Mouse (Mus musculus) CH12.LX (cell line): ENCODE results near the gene Gm12184. TPM values are rescaled to one million over a fixed set of nuclear protein-coding genes. Genes with fewer than 3 reads are reported as not detected.

ENCODE experiments used
- DNase-seq: peaks from one replicate; pipeline ENCODE4 v3.0.0-alpha.2; 2013; ENCODE audit errors: extremely low read depth
- H3K27ac ChIP-seq: 2 replicates; pipeline ENCODE4 v1.5.1; 2012; ENCODE audit warnings: low read depth, mild to moderate bottlenecking, control low read depth, moderate library complexity; ENCODE audit not compliant: insufficient read depth
- H3K27me3 ChIP-seq: replicated peaks from 2 replicates; pipeline ENCODE3; 2012; ENCODE audit warnings: inconsistent platforms
- H3K36me3 ChIP-seq, 2 experiments: replicated peaks in 1 of 2; 2 replicates each; pipeline versions ENCODE3 to v1.6.1; 2012; ENCODE audit warnings: inconsistent platforms in 1 of 2, low read length in 1 of 2, mild to moderate bottlenecking in 1 of 2, mixed read lengths in 1 of 2, moderate library complexity in 1 of 2; ENCODE audit not compliant: control insufficient read depth in 1 of 2, insufficient read depth in 1 of 2
- H3K4me1 ChIP-seq, 2 experiments: 2 replicates each; pipeline ENCODE4 v1.6.1; 2012; ENCODE audit warnings: inconsistent platforms in 1 of 2, moderate library complexity in 1 of 2; ENCODE audit not compliant: insufficient read depth in 2 of 2, control insufficient read depth in 1 of 2
- H3K4me2 ChIP-seq: 2 replicates; pipeline ENCODE4 v1.6.1; 2012; ENCODE audit warnings: low read depth, mild to moderate bottlenecking, control low read depth; ENCODE audit not compliant: poor library complexity, insufficient read depth, severe bottlenecking
- H3K4me3 ChIP-seq, 3 experiments: fragments of 150-350 bp in 1 of 3; sonication (generic) in 1 of 3; replicated peaks in 1 of 3; 2 replicates each; pipeline versions ENCODE3 to v1.5.1; 2011 to 2012; ENCODE audit warnings: low read depth in 2 of 3, low read length in 2 of 3, mild to moderate bottlenecking in 2 of 3, moderate library complexity in 2 of 3, control low read depth in 1 of 3, improper control_type of control experiment in 1 of 3, inconsistent platforms in 1 of 3, mixed read lengths in 1 of 3; ENCODE audit not compliant: poor library complexity in 1 of 3
- H3K79me2 ChIP-seq: replicated peaks from 2 replicates; pipeline ENCODE4 v1.6.1; 2012; ENCODE audit warnings: mild to moderate bottlenecking, moderate library complexity; ENCODE audit not compliant: control insufficient read depth, poor library complexity, insufficient read depth, severe bottlenecking; ENCODE audit errors: extremely low read depth
- H3K9ac ChIP-seq: 2 replicates; pipeline ENCODE4 v1.6.1; 2012; ENCODE audit warnings: low read depth, mild to moderate bottlenecking, control low read depth, moderate library complexity; ENCODE audit not compliant: insufficient read depth
- H3K9me3 ChIP-seq: replicated peaks from 2 replicates; pipeline ENCODE3; 2012; ENCODE audit warnings: low read length, inconsistent platforms, mixed read lengths
- BHLHE40 ChIP-seq: IDR thresholded peaks from 2 replicates; pipeline ENCODE4 v1.6.1; 2011; ENCODE audit warnings: mild to moderate bottlenecking, low read depth, low read length, improper control_type of control experiment
- CHD1 ChIP-seq: IDR thresholded peaks from 2 replicates; pipeline ENCODE4 v1.6.1; 2012; ENCODE audit warnings: low read depth, low read length, improper control_type of control experiment, inconsistent platforms
- CHD2 ChIP-seq: IDR thresholded peaks from 2 replicates; pipeline ENCODE4 v1.6.1; 2011; ENCODE audit warnings: low read length, improper control_type of control experiment
- CTCF ChIP-seq, 2 experiments: IDR thresholded peaks in 1 of 2; conservative IDR thresholded peaks in 1 of 2; 2 replicates each; pipeline ENCODE4 v1.5.1; 2011 to 2012; ENCODE audit warnings: low read depth in 2 of 2, low read length in 2 of 2, improper control_type of control experiment in 1 of 2, inconsistent platforms in 1 of 2, mild to moderate bottlenecking in 1 of 2, moderate library complexity in 1 of 2
- E2F4 ChIP-seq: IDR thresholded peaks from 2 replicates; pipeline ENCODE4 v1.6.1; 2011; ENCODE audit warnings: low read depth, low read length, improper control_type of control experiment; ENCODE audit not compliant: insufficient replicate concordance
- ELF1 ChIP-seq: IDR thresholded peaks from 2 replicates; pipeline ENCODE4 v1.6.1; 2014; ENCODE audit warnings: low read depth, mild to moderate bottlenecking, inconsistent platforms, low read length, improper control_type of control experiment
- ETS1 ChIP-seq: conservative IDR thresholded peaks from 2 replicates; pipeline ENCODE4 v1.6.1; 2012; ENCODE audit warnings: low read depth, mild to moderate bottlenecking, inconsistent platforms, low read length, improper control_type of control experiment, moderate library complexity
- GABPA ChIP-seq: IDR thresholded peaks from 2 replicates; pipeline ENCODE4 v1.6.1; 2012; ENCODE audit warnings: low read depth, low read length, improper control_type of control experiment, inconsistent platforms; ENCODE audit not compliant: insufficient replicate concordance
- IRF4 ChIP-seq: IDR thresholded peaks from 2 replicates; pipeline ENCODE4 v1.6.1; 2014; ENCODE audit warnings: low read depth, mild to moderate bottlenecking, inconsistent platforms, low read length, improper control_type of control experiment
- JUND ChIP-seq: conservative IDR thresholded peaks from 2 replicates; pipeline ENCODE4 v1.6.1; 2011; ENCODE audit warnings: low read depth, low read length, improper control_type of control experiment
- MEF2A ChIP-seq: IDR thresholded peaks from 2 replicates; pipeline ENCODE4 v1.6.1; 2014; ENCODE audit warnings: low read depth, mild to moderate bottlenecking, inconsistent platforms, low read length, improper control_type of control experiment, borderline replicate concordance
- MYC ChIP-seq: IDR thresholded peaks from 2 replicates; pipeline ENCODE4 v1.6.1; 2011; ENCODE audit warnings: low read depth, mild to moderate bottlenecking, improper control_type of control experiment, low read length
- NRF1 ChIP-seq: IDR thresholded peaks from 2 replicates; pipeline ENCODE4 v1.6.1; 2014; ENCODE audit warnings: low read depth, mild to moderate bottlenecking, inconsistent platforms, low read length, improper control_type of control experiment, moderate library complexity
- PAX5 ChIP-seq: IDR thresholded peaks from 2 replicates; pipeline ENCODE4 v1.6.1; 2012; ENCODE audit warnings: low read length, inconsistent platforms, mixed read lengths
- POLR2AphosphoS2 ChIP-seq: IDR thresholded peaks from 2 replicates; pipeline ENCODE4 v1.6.1; 2011; ENCODE audit warnings: low read depth, low read length, improper control_type of control experiment
- SIN3A ChIP-seq: IDR thresholded peaks from 2 replicates; pipeline ENCODE4 v1.6.1; 2012; ENCODE audit warnings: low read length, improper control_type of control experiment, inconsistent platforms
- SMC3 ChIP-seq: IDR thresholded peaks from 2 replicates; pipeline ENCODE4 v1.6.1; 2011; ENCODE audit warnings: low read depth, low read length, improper control_type of control experiment
- TCF12 ChIP-seq: IDR thresholded peaks from 2 replicates; pipeline ENCODE4 v1.6.1; 2014; ENCODE audit warnings: low read depth, mild to moderate bottlenecking, inconsistent platforms, low read length, improper control_type of control experiment
- USF1 ChIP-seq: IDR thresholded peaks from 2 replicates; pipeline ENCODE4 v1.6.1; 2014; ENCODE audit warnings: low read depth, mild to moderate bottlenecking, inconsistent platforms, low read length, improper control_type of control experiment
- USF2 ChIP-seq: conservative IDR thresholded peaks from 2 replicates; pipeline ENCODE4 v1.6.1; 2011; ENCODE audit warnings: low read depth, low read length, improper control_type of control experiment
- ZKSCAN1 ChIP-seq: IDR thresholded peaks from 2 replicates; pipeline ENCODE4 v1.6.1; 2012; ENCODE audit warnings: low read depth, inconsistent platforms, low read length, improper control_type of control experiment, borderline replicate concordance
- ZNF384 ChIP-seq: IDR thresholded peaks from 2 replicates; pipeline ENCODE4 v1.6.1; 2012; ENCODE audit warnings: low read depth, low read length, improper control_type of control experiment, inconsistent platforms
- dilution Hi-C: fragments of 300-500 bp; cut with MboI; formaldehyde crosslinking; loops from 2 replicates; pipeline ENCODE4 v1.14.3; 2020; ENCODE audit warnings: low sequenced_read_pairs; ENCODE audit not compliant: extremely low pct_unique_long_range_greater_than_20kb, extremely low pct_ligation_motif_present
- in situ Hi-C: fragments of 300-500 bp; cut with MboI; formaldehyde crosslinking; loops from 3 replicates; pipeline ENCODE4 v1.14.3; 2019; ENCODE audit warnings: low sequenced_read_pairs, low pct_ligation_motif_present, low pct_unique_long_range_greater_than_20kb, mixed read lengths
- polyA plus RNA-seq: library from polyadenylated mRNA; unstranded; fragments of >175 nt; gene quantifications from 2 replicates; pipeline ENCODE4 v1.2.1, GENCODE M21; 2012; ENCODE audit warnings: low read depth; ENCODE audit not compliant: insufficient read length
- total RNA-seq, 2 experiments: library from RNA; depleted of rRNA; stranded (reverse); fragments of 300-350 nt in 1 of 2; fragments of >200 nt in 1 of 2; gene quantifications; 2 replicates each; pipeline ENCODE4 v1.2.3; 2012 to 2014

The Gm12184 gene
- total and polyA plus RNA-seq, 3 experiments: 5.6 to 51.6 (median 7.1) TPM

DNA sequence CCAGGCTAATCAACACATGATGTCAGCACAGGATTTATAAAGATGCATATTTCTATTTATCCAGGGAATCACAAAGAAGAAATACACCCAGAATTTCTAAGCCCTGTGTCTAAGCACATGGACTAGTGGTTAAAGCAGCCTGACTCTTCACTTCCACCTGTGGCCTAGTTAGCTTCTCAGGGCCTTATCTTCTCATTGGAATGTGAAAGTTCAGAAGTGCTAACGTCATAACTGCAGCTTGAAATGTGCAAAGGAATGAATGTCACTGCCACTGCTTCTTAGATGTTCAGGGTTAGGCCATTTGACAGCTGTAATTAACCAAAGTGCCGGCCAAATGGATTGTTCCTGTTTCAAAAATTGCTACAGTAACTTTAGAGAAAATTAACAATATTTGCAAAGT is 3.8 kb upstream of the Gm12184 start:
- Histone ChIP-seq H3K79me2 (no peaks in the 10 kb centered on the region), H3K36me3 (no peaks in the 10 kb centered on the region), H3K27me3 (peaks cover 2% of the 10 kb centered on the region), H3K4me3 (no peak overlapping the region), H3K9ac (no peak overlapping the region), H3K4me1 (peaks cover 7 to 14% of the 10 kb centered on the region in 2 experiments; a peak in 3 of 4 replicates), H3K9me3 (peaks cover 12% of the 10 kb centered on the region), H3K4me2 (no peak overlapping the region), H3K27ac (no peak overlapping the region)
- TF ChIP-seq CHD1 (no peak), JUND (no peak), E2F4 (no peak), ZNF384 (no peak), TCF12 (no peak), ELF1 (no peak), CHD2 (no peak)
- dilution Hi-C loops: no loop called here
- in situ Hi-C loops: no loop called here
- DNase-seq: no peak

DNA sequence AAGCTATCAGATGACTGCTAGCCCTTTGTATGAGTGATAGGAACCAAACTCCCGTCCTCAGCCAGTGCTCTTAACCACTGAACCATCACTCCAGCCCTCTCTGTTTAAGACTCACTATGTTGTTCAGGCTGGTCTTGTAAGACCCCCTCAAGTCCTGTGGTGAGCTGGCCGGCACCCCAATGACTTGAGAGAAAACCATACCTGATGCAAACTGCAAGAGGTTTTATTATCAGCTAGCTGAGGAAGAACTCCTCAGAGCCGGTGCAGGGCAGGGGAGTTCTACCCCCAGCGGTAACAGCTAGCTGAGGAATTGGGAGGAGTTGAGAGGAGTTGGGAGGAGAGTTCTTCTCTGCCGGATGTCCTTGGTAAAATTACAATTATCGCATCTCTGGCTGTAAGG is 1.5 kb upstream of the Gm12184 start:
- DNase-seq: no peak
- H3K9me3 ChIP-seq: peaks cover 12% of the 10 kb centered on the region
- no peaks in the 10 kb centered on the region for H3K36me3 ChIP-seq
- dilution Hi-C loops: no loop called here
- no peaks in the 10 kb centered on the region for H3K79me2 ChIP-seq
- no peak overlapping the region for H3K9ac ChIP-seq
- no peak for TF ChIP-seq SIN3A
- no peak for TF ChIP-seq SMC3
- no peak for TF ChIP-seq MEF2A
- no peak for TF ChIP-seq IRF4
- no peak for TF ChIP-seq NRF1
- TF ChIP-seq POLR2AphosphoS2: no peak
- no peak for TF ChIP-seq USF1
- TF ChIP-seq GABPA: no peak
- no peak for TF ChIP-seq ETS1
- no peak for TF ChIP-seq CTCF (conservative IDR thresholded peaks at IDR 0.05 in 1 of 2, IDR thresholded peaks at IDR 0.05 in 1 of 2; ENCODE audit: low read depth in 2 of 2, low read length in 2 of 2)
- TF ChIP-seq BHLHE40: no peak
- TF ChIP-seq PAX5: no peak
- no peak for TF ChIP-seq MYC
- no peak for TF ChIP-seq JUND
- no peak for TF ChIP-seq ZKSCAN1
- TF ChIP-seq TCF12: no peak
- no peak for TF ChIP-seq CHD1
- TF ChIP-seq ZNF384: no peak
- no peak for TF ChIP-seq E2F4
- TF ChIP-seq USF2: no peak
- H3K4me1 ChIP-seq: peaks cover 12 to 20% of the 10 kb centered on the region in 2 experiments
- H3K4me3 ChIP-seq: no peak overlapping the region
- no peak overlapping the region for H3K4me2 ChIP-seq
- in situ Hi-C loops: no loop called here
- peaks cover 11% of the 10 kb centered on the region for H3K27me3 ChIP-seq
- no peak overlapping the region for H3K27ac ChIP-seq
